Mouse (Mus musculus) hindbrain, embryonic 10.5 days (tissue): ENCODE data around the gene Fli1. TPM values are rescaled to one million over a fixed set of nuclear protein-coding genes. Genes with fewer than 3 reads are reported as not detected.

Experiments
- DNase-seq: peaks from one replicate; pipeline ENCODE4 v3.0.0-alpha.2; 2017; ENCODE audit warnings: low spot score
- H3K27ac ChIP-seq: fragments of 300-500 bp; sonication (generic); 2 replicates; pipeline ENCODE4 v1.5.1; 2016; ENCODE audit warnings: mild to moderate bottlenecking, moderate library complexity
- H3K27me3 ChIP-seq: fragments of 300-500 bp; sonication (generic); 2 replicates; pipeline ENCODE4 v1.6.1; 2016; ENCODE audit warnings: mild to moderate bottlenecking; ENCODE audit not compliant: poor library complexity, insufficient read depth, severe bottlenecking
- H3K36me3 ChIP-seq: fragments of 300-500 bp; sonication (generic); 2 replicates; pipeline ENCODE4 v1.6.1; 2016; ENCODE audit warnings: mild to moderate bottlenecking, moderate library complexity
- H3K4me1 ChIP-seq: fragments of 300-500 bp; sonication (generic); replicated peaks from 2 replicates; pipeline ENCODE4 v1.6.1; 2016; ENCODE audit warnings: mild to moderate bottlenecking
- H3K4me3 ChIP-seq: fragments of 300-500 bp; sonication (generic); 2 replicates; pipeline ENCODE4 v1.5.1; 2016; ENCODE audit warnings: mild to moderate bottlenecking, moderate library complexity
- H3K9me3 ChIP-seq: fragments of 300-500 bp; sonication (generic); 2 replicates; pipeline ENCODE4 v1.6.1; 2016; ENCODE audit warnings: mild to moderate bottlenecking, moderate library complexity
- whole genome bisulfite sequencing: fragments of 180-500 bp; shearing (Covaris S2); methylation state at CpG from one replicate; pipeline ENCODE4 v1.1.7; 2016; 5-methylcytosine and 5-hydroxymethylcytosine counted together
- polyA plus RNA-seq: library from polyadenylated mRNA; unstranded; fragments of >200 nt; fragmentation: Nextera tagmentation; extraction: Ambion mirVana; gene quantifications from 2 replicates; pipeline ENCODE4 v1.2.1, GENCODE M21; 2016

The Fli1 gene
- polyA plus RNA-seq, 1 experiment from 2014 or later: 23.1 TPM

- H3K27ac ChIP-seq: no peak overlapping the region
- no peak for DNase-seq
- no peaks in the 10 kb centered on the region for H3K4me1 ChIP-seq
- H3K27me3 ChIP-seq: no peaks in the 10 kb centered on the region
- 90% methylated on average over 9 of the region's 9 CpGs for WGBS
- no peaks in the 10 kb centered on the region for H3K36me3 ChIP-seq
- no peaks in the 10 kb centered on the region for H3K9me3 ChIP-seq
- no peak overlapping the region for H3K4me3 ChIP-seq
These were observed 151.0 kb downstream of the Fli1 start for GRCm38 (mm10) chr9:32391701-32392100.

- H3K4me1 ChIP-seq: no peaks in the 10 kb centered on the region
- no peak overlapping the region for H3K27ac ChIP-seq
- H3K27me3 ChIP-seq: no peaks in the 10 kb centered on the region
- H3K36me3 ChIP-seq: no peaks in the 10 kb centered on the region
- H3K9me3 ChIP-seq: no peaks in the 10 kb centered on the region
- 85% methylated on average over 5 of the region's 5 CpGs for WGBS
- DNase-seq: no peak
- no peak overlapping the region for H3K4me3 ChIP-seq
These were observed 151.6 kb downstream of the Fli1 start for GRCm38 (mm10) chr9:32391092-32391491.

GRCm38 (mm10) chr9:32388120-32388519 lies 154.5 kb downstream of the Fli1 start:
- Histone ChIP-seq H3K36me3 (no peaks in the 10 kb centered on the region), H3K4me1 (no peaks in the 10 kb centered on the region), H3K9me3 (no peaks in the 10 kb centered on the region), H3K27ac (no peak overlapping the region), H3K4me3 (no peak overlapping the region), H3K27me3 (no peaks in the 10 kb centered on the region)
- DNase-seq: no peak
- 94% methylated on average over 1 of the region's 1 CpGs for WGBS

GRCm38 (mm10) chr9:32384906-32385305 lies 157.8 kb downstream of the Fli1 start:
- Histone ChIP-seq H3K36me3 (no peaks in the 10 kb centered on the region), H3K27ac (no peak overlapping the region), H3K4me1 (no peaks in the 10 kb centered on the region), H3K27me3 (no peaks in the 10 kb centered on the region), H3K4me3 (no peak overlapping the region), H3K9me3 (no peaks in the 10 kb centered on the region)
- 85% methylated on average over 4 of the region's 4 CpGs for WGBS
- DNase-seq: no peak

- 82% methylated on average over 5 of the region's 5 CpGs for WGBS
- Histone ChIP-seq H3K9me3 (no peaks in the 10 kb centered on the region), H3K36me3 (no peaks in the 10 kb centered on the region), H3K27ac (no peak overlapping the region), H3K4me1 (no peaks in the 10 kb centered on the region), H3K27me3 (no peaks in the 10 kb centered on the region), H3K4me3 (no peak overlapping the region)
- DNase-seq: no peak
These were observed 165.6 kb downstream of the Fli1 start for GRCm38 (mm10) chr9:32376863-32377590.

- Histone ChIP-seq H3K4me3 (no peak overlapping the region), H3K9me3 (no peaks in the 10 kb centered on the region), H3K27me3 (no peaks in the 10 kb centered on the region), H3K4me1 (no peaks in the 10 kb centered on the region), H3K36me3 (no peaks in the 10 kb centered on the region), H3K27ac (no peak overlapping the region)
- no peak for DNase-seq
- WGBS: 91% methylated on average over 7 of the region's 7 CpGs
These were observed 166.6 kb downstream of the Fli1 start for GRCm38 (mm10) chr9:32376031-32376430.

GRCm38 (mm10) chr9:32373656-32374055 lies 169.0 kb downstream of the Fli1 start:
- Histone ChIP-seq H3K4me1 (peaks cover 11% of the 10 kb centered on the region), H3K4me3 (no peak overlapping the region), H3K27me3 (no peaks in the 10 kb centered on the region), H3K36me3 (no peaks in the 10 kb centered on the region), H3K27ac (no peak overlapping the region), H3K9me3 (no peaks in the 10 kb centered on the region)
- no peak for DNase-seq
- 92% methylated on average over 6 of the region's 6 CpGs for WGBS

Other genes with a start within 250 kb of the Fli1 start
- 0.35 and 0.46 TPM in 2 replicates for gene Kcnj5, start 198.5 kb downstream of the Fli1 start, polyA plus RNA-seq
- gene Kcnj1, start 170.4 kb downstream of the Fli1 start, polyA plus RNA-seq: not detected in 2 replicates
- gene Ets1, start 93.4 kb upstream of the Fli1 start, polyA plus RNA-seq: 29.0 and 32.0 TPM in 2 replicates